Mouse (Mus musculus) liver, postnatal 0 days (tissue): Measurements from ENCODE around the gene Txnrd1. TPM values are rescaled to one million over a fixed set of nuclear protein-coding genes. Genes with fewer than 3 reads are reported as not detected.

ENCODE experiments used
- ATAC-seq: fragments of 200-750 bp; cut with Nextera tagmentation; 2 replicates; pipeline ENCODE4 v1.8.0; 2017; ENCODE audit warnings: mild to moderate bottlenecking, moderate library complexity
- DNase-seq: peaks from one replicate; pipeline ENCODE4 v3.0.0-alpha.2; 2016
- H3K27ac ChIP-seq: fragments of 300-500 bp; sonication (generic); 2 replicates; pipeline ENCODE4 v1.5.1; 2014; ENCODE audit warnings: antibody characterized with exemption, moderate library complexity, mild to moderate bottlenecking, low read depth
- H3K27me3 ChIP-seq: fragments of 300-500 bp; sonication (generic); 2 replicates; pipeline ENCODE4 v1.6.1; 2014; ENCODE audit warnings: low read length, control low read depth, mixed read lengths; ENCODE audit not compliant: insufficient read depth
- H3K36me3 ChIP-seq: fragments of 300-500 bp; sonication (generic); replicated peaks from 2 replicates; pipeline ENCODE4 v1.6.1; 2014; ENCODE audit warnings: mild to moderate bottlenecking, control low read depth, low read length, moderate library complexity, mixed read lengths; ENCODE audit not compliant: insufficient read depth
- H3K4me1 ChIP-seq: fragments of 300-500 bp; sonication (generic); 2 replicates; pipeline ENCODE4 v1.6.1; 2014; ENCODE audit warnings: antibody characterized with exemption, mild to moderate bottlenecking, control low read depth; ENCODE audit not compliant: insufficient read depth
- H3K4me2 ChIP-seq: fragments of 300-500 bp; sonication (generic); 2 replicates; pipeline ENCODE4 v1.6.1; 2014; ENCODE audit warnings: low read depth, mild to moderate bottlenecking, low read length, moderate library complexity, mixed read lengths
- H3K4me3 ChIP-seq: fragments of 300-500 bp; sonication (generic); 2 replicates; pipeline ENCODE4 v1.5.1; 2014; ENCODE audit warnings: low read depth, low read length
- H3K9ac ChIP-seq: fragments of 300-500 bp; sonication (generic); replicated peaks from 2 replicates; pipeline ENCODE4 v1.6.1; 2014; ENCODE audit warnings: mild to moderate bottlenecking, moderate library complexity
- H3K9me3 ChIP-seq: fragments of 300-500 bp; sonication (generic); 2 replicates; pipeline ENCODE4 v1.6.1; 2016; ENCODE audit warnings: mild to moderate bottlenecking, control low read depth, low read length, mixed read lengths
- CTCF ChIP-seq: sonication (generic); IDR thresholded peaks from 2 replicates; pipeline ENCODE4 v1.5.1; 2016; ENCODE audit warnings: antibody characterized with exemption, low read depth
- EP300 ChIP-seq: IDR thresholded peaks from 2 replicates; pipeline ENCODE4 v1.6.1; 2016; ENCODE audit warnings: antibody characterized with exemption, low read depth, mild to moderate bottlenecking
- WGBS: fragments of 180-500 bp; shearing (Covaris S2); extraction: QIAGEN DNeasy Blood & Tissue Kit; methylation state at CpG from one replicate; pipeline ENCODE4 v1.1.7; 2014; ENCODE audit not compliant: insufficient replicate concordance; 5-methylcytosine and 5-hydroxymethylcytosine counted together
- polyA plus RNA-seq: library from polyadenylated mRNA; unstranded; fragments of >200 nt; fragmentation: Nextera tagmentation; extraction: Ambion mirVana; gene quantifications from 2 replicates; pipeline ENCODE4 v1.2.1, GENCODE M21; 2015

Txnrd1 gene
- polyA plus RNA-seq, 1 experiment from 2014 or later: 28.1 TPM

DNA sequence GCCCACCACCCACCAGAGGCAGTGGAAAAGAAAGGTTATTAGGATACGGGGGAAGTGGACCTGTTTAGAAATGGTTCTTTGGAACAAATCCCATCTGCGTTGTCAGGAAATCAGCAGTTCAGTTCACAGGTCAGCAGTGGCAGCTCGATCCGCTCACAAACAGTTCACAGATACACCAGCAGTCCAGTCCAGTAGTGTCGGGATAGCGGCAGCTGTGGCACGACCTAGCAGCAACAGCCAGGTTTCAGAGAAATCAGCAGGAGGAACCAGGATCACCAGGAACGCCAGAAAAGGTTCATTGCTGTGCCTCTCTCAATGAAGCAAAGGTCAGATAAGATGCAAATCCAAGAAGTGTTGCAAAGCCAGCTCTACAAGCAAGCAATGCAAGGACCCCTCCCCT lies 27.3 kb upstream of the Txnrd1 start:
- Histone ChIP-seq H3K27ac (no peak overlapping the region), H3K9ac (no peak overlapping the region), H3K9me3 (no peaks in the 10 kb centered on the region), H3K4me3 (no peak overlapping the region), H3K4me2 (no peak overlapping the region), H3K27me3 (no peaks in the 10 kb centered on the region), H3K36me3 (no peaks in the 10 kb centered on the region), H3K4me1 (peaks cover 7% of the 10 kb centered on the region; the same call in 1 of the 2 replicates)
- TF ChIP-seq EP300: no peak
- TF ChIP-seq CTCF: no peak
- DNase-seq (no peak), ATAC-seq (peak; percentile 54; the same call in 1 of the 2 replicates)
- 65% methylated on average over 8 of the region's 8 CpGs for WGBS

DNA sequence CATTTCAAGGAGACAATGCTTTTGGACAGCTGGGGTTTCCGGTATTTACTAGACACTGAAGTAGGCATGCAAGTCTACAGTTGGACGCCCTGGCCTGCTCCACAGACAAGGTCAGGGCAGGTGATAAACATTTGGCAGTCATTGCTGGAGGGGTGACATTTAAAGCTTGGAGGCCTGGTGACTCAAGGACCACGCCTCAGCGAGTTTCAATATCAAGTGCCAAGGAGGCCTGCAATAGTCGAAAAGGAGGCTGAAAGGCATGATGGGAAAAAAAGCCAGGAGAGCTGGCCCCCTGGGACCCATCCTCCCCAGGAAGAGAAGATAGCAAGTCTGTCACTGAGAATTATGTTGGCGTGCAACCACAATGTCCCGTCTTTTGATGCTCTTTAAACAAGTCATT lies 26.5 kb upstream of the Txnrd1 start:
- DNase-seq (no peak), ATAC-seq (no peak)

DNA sequence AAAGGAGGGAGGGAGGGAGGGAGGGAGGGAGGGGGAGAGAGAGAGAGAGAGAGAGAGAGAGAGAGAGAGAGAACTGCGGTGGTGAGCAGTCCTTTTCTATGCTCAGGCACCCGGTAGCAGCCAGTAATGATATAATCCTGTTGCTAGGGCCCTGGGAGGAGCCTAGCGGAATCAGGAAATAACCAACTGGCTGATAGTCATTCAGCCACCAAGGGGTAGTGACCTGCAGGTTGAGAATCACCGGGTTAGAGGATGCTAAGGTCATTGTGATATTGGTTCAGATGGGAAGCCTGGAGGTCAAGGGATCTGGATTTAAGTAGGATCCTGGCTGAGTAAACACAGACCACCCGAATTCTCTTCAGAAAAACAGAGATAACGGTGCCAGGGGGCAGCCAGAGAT lies 25.6 kb upstream of the Txnrd1 start:
- Histone ChIP-seq H3K4me1 (peaks cover 7% of the 10 kb centered on the region), H3K9me3 (no peaks in the 10 kb centered on the region), H3K36me3 (no peaks in the 10 kb centered on the region), H3K9ac (no peak overlapping the region), H3K4me2 (no peak overlapping the region), H3K27me3 (no peaks in the 10 kb centered on the region), H3K4me3 (no peak overlapping the region), H3K27ac (no peak overlapping the region)
- DNase-seq: no peak
- 44% methylated on average over 6 of the region's 6 CpGs for WGBS
- no peak for TF ChIP-seq CTCF
- no peak for TF ChIP-seq EP300
- ATAC-seq: no peak

More for the DNA sequence above, 26.5 kb upstream of the Txnrd1 start:
- Histone ChIP-seq H3K4me3 (no peak overlapping the region), H3K9ac (no peak overlapping the region), H3K36me3 (no peaks in the 10 kb centered on the region), H3K27me3 (no peaks in the 10 kb centered on the region), H3K9me3 (no peaks in the 10 kb centered on the region), H3K4me2 (no peak overlapping the region), H3K4me1 (peaks cover 7% of the 10 kb centered on the region), H3K27ac (no peak overlapping the region)
- no peak for TF ChIP-seq CTCF
- TF ChIP-seq EP300: no peak
- WGBS: 69% methylated on average over 7 of the region's 7 CpGs

- ATAC-seq (no peak), DNase-seq (no peak)
- Histone ChIP-seq H3K4me2 (no peak overlapping the region), H3K4me1 (peaks cover 8% of the 10 kb centered on the region), H3K27me3 (no peaks in the 10 kb centered on the region), H3K9me3 (no peaks in the 10 kb centered on the region), H3K9ac (no peak overlapping the region), H3K27ac (no peak overlapping the region), H3K36me3 (no peaks in the 10 kb centered on the region), H3K4me3 (no peak overlapping the region)
- no peak for TF ChIP-seq CTCF
- TF ChIP-seq EP300: no peak
- 80% methylated on average over 8 of the region's 8 CpGs for WGBS
These were observed 24.9 kb upstream of the Txnrd1 start for GRCm38 (mm10) chr10:82808891-82809290.

DNA sequence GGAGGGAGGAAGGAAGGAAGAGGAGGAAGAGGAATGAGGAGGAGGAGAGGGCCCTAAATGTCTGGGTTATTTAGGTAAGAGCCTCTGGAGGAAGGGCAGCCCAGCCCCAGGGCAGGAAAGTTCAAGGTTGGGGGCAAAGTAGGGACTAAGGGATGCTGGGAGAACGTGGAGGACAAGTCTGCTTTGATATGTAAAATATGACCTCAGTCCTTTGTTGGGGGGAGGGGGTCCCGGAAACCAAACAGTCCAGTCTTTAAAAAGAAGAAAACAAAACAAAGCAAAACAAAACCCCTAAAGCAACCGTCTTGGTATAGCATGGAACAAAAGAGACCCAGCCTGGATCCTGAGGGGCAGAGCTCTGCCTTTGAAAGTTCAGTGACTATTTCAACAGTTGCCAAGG lies 24.4 kb upstream of the Txnrd1 start:
- Histone ChIP-seq H3K36me3 (no peaks in the 10 kb centered on the region), H3K4me2 (no peak overlapping the region)
- DNase-seq: no peak

DNA sequence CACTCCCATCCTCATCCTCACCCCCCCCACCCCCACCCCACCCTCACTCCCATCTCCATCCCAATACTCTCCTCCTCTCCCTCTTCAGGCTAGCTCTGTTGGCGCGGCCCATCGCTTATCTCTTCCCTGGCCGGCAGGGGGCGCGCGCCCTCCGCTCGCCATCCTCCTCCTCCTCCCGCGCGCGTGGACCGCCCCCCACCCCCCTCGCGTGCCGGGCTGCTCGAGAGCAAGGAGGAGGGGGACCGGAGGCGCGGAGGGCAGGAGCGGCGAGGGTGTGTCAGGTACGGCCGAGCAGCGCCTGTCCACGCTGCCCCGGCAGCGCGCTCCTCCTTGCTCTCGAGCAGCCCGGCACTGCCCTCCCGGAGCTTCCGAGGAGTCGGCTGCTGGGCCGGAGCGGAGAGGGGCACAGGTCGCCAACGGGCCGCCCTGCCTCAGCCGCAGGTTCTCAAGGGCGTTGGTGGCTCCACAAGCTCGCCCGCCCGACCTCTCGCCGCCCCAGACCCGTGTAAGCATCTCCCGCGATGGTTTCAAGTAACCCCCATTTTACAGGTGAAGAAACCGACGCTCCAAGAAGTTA lies 21.8 kb upstream of the Txnrd1 start:
- TF ChIP-seq EP300 (no peak), CTCF (peak; percentile 94)
- Histone ChIP-seq H3K9me3 (no peaks in the 10 kb centered on the region), H3K36me3 (no peaks in the 10 kb centered on the region), H3K27me3 (no peaks in the 10 kb centered on the region), H3K9ac (no peak overlapping the region; the same call in 1 of the 2 replicates), H3K4me3 (peak overlapping the region; percentile 45), H3K4me2 (peak overlapping the region; percentile 75), H3K27ac (no peak overlapping the region), H3K4me1 (peaks cover 10% of the 10 kb centered on the region)
- WGBS: 7% methylated on average over 39 of the region's 52 CpGs
- ATAC-seq (peak; percentile 77), DNase-seq (peak; percentile 85)

More for the DNA sequence above, 24.4 kb upstream of the Txnrd1 start:
- no peak for ATAC-seq
- no peak overlapping the region for H3K27ac ChIP-seq
- no peak overlapping the region for H3K4me3 ChIP-seq
- H3K27me3 ChIP-seq: no peaks in the 10 kb centered on the region
- TF ChIP-seq EP300: no peak
- no peak for TF ChIP-seq CTCF
- H3K4me1 ChIP-seq: peaks cover 10% of the 10 kb centered on the region
- H3K9me3 ChIP-seq: no peaks in the 10 kb centered on the region
- H3K9ac ChIP-seq: no peak overlapping the region
- 41% methylated on average over 3 of the region's 3 CpGs for WGBS
